Mouse (Mus musculus) right cerebral cortex, adult 2 months (tissue): ENCODE results near the gene Ehhadh.

Experiments used
- DNase-seq, 2 experiments: peaks; one replicate each; pipeline ENCODE4 v3.0.0; 2021 to 2022; ENCODE audit warnings: low spot score in 2 of 2

Gene Ehhadh

DNA sequence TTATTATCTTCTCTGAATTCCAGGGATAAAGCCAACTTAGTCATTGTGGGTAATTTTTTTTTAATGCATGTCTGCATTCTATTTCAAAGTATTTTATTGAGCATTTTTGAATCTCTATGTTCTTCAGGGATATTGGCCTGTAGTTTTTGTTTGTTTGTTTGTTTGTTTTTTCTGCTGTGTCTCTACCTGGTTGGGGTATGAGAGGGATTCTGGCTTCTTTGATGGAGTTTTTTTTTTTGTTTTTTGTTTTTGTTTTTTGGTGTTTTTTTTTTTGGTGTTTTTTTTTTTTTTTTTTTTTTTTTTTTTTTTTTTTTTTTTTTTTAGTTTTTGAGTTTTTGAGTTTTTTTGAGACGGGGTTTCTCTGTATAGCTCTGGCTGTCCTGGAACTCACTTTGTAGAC lies 52.0 kb downstream of the Ehhadh start:
- DNase-seq: no peak

DNA sequence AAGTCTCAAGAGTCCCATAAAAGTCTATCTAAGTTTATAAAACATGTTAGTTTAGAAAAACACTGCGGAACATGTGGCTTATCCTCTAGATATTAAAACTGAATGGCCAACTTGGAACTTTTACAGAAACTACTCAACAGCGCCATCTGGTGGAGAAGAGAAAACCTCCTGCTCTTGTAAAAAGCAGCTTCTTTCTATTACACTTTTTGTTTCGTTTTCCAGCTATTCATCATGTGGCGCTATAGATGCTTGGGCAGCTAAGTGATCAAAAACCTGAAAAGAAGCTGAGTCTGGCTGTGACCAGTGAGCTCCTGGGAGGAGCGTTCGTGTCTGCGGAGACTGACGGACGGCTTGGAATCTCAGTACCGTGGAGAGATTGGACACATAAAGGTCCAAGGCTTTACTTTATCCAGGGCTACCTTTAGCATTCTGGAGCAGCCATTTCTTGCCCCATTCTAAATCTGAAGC lies 59.7 kb downstream of the Ehhadh start:
- peak; percentile 81 to 92 for DNase-seq

DNA sequence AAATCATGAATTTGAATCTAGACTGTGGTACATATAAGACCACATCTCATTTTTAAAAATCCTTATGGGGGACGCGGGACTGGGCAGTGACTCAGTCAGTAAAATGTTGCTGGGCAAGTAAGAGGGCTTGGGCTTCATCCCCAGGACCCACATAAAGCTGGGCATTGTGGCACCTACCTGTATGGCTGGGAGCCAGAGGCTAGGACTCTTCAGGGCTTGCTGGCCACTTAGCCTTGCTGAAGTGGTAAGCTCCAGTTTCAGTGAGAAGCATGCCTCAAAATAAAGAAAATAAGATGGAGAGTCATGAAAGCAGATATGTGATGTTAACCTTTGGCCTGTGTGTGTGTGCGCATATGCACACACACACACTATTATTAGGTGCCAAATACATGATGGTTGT lies 60.2 kb downstream of the Ehhadh start:
- DNase-seq: no peak

DNA sequence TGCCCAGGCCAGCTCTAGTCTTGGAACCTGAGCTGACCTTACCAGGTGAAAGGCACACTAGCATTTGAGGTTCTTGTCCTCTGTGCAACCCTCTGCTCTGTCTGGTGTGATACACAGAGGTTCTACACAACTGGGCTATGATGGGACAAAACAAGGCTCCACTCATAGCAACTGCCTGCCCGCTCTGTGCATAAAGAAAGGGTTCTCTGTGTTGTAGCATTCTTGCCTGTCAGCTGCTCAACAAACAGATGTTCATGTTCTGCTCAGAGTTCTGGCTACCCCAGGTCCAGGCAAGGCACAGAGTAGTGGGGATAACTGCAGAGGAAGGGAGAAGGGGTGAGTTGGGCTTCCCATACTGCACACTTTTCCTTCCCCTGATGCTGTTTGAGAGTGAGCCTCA lies 63.3 kb downstream of the Ehhadh start:
- no peak for DNase-seq

DNA sequence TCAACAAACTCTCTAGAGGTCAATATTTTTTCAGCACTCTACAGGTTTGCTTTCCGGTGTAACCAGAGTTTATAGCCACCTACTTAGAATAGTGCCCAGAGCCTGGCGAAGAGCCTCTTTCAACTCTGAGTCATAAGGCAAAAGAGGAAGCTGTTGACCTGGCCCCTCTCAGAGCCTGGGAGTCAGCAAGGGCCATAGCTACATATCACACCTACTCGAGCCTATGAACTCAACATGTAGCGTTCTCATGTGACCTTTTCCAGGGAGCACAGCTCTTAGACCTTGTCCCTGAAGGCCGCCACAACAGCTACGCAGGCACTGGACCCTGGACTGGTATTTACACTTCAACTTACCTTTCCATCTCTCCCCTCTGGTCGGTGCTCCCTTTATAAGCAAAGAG lies 67.8 kb downstream of the Ehhadh start:
- DNase-seq: no peak

DNA sequence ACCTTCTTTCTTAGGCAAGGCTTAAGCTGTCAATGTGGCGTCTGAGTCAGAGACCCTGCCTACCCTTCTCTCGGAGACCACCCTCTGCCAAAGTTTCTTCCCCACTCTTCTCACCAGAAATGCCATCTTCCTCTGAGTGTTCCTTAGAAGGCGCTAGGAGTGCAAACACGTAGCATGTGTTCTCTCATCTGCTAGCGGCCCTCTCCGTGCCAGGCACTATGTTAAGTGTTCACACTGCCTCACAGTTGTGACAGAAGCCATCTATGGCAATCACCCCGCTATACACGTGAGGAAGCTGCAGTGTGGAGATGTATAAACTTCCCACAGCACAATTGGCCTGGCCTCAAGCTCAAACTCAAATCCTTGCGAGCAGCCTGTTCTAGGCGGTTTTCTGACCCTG lies 73.1 kb downstream of the Ehhadh start:
- DNase-seq: no peak
